Mouse (Mus musculus) cortical plate, adult 2 months (tissue): ENCODE results near the gene Irf7.

Source experiments
- CTCF ChIP-seq: fragments of 200-500 bp; IDR thresholded peaks from 2 replicates; pipeline ENCODE4 v1.5.1; 2011; ENCODE audit warnings: mild to moderate bottlenecking, control low read depth, low read length; ENCODE audit not compliant: insufficient read depth; ENCODE audit errors: extremely low read depth
- POLR2A ChIP-seq: fragments of 200-500 bp; IDR thresholded peaks from 2 replicates; pipeline ENCODE4 v1.6.1; 2011; ENCODE audit warnings: mild to moderate bottlenecking, low read length, control low read depth; ENCODE audit not compliant: insufficient read depth; ENCODE audit errors: extremely low read depth

- TF ChIP-seq POLR2A (no peak), CTCF (no peak)
These were observed 48.8 kb downstream of the Irf7 start for GRCm38 (mm10) chr7:141217343-141218013.
